Mouse (Mus musculus) gonadal fat pad, adult 2 months (tissue): ENCODE measurements around the gene Elovl6. TPM values are rescaled to one million over a fixed set of nuclear protein-coding genes. Genes with fewer than 3 reads are reported as not detected.

ENCODE experiments used
- DNase-seq: peaks from one replicate; pipeline ENCODE4 v3.0.0-alpha.2; 2012; ENCODE audit warnings: low read depth
- polyA plus RNA-seq: library from polyadenylated mRNA; depleted of rRNA; stranded (reverse); fragments of >200 nt; gene quantifications from 2 replicates; pipeline ENCODE4 v1.2.3, GENCODE M21; 2012

Elovl6 gene
- polyA plus RNA-seq, 1 experiment, result 166 TPM

DNA sequence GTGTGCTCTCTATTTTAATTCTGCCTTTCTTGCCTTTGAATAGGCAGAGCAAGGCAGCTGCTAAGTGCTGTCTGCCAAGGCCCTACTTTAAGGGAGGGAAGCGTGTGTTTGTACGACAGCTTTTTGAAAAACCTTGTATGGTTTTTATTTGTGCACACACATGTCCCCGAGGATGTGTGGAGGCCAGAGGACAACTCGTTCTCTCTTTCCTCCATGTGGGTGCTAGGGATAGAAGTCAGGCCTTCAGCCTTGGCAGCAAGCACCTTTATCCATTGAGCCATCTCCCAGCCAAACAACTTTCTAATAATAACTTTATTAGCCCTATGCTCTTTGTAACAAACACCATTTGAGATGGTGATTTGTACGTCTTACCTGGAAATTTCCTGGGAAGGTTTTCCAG, 34.7 kb downstream of the Elovl6 start:
- no peak for DNase-seq

DNA sequence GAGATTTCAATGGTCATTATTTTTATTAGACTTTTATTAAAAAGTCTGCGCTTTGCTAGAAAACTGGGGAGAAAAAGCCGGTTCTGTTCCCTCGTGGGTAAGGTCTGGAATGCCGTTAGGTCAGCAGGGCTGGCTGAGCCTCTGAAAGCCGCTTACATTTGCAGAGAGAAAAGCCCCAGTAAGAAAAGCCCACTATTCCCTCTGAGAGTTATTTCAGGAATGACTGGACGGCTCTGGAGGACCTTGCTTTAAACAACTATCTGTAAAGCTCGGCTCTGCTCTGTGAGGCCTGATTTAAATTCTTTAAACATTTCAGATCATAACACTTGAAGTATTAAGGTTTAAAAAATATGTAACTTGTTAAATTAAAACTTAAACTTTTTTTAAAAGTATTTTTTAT, 36.4 kb downstream of the Elovl6 start:
- no peak for DNase-seq

DNA sequence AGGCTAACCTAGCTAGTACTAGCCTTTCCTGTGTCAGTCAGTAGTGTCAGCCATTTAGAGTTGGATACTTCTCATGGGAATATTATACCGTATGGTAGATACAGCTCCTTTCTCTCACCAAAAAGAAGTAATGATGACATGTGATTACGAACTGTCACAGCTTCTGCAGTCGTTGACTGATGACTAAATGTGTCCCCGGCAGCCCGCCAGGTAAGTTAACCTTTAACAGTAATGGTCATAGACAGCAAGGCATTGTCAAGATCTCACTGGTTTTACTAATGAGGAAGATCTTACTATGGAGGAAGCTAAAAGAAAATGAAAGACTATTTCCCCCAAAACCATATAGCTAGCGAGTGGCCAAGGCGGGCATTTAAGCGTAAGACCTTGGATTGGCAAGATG, 38.8 kb downstream of the Elovl6 start:
- no peak for DNase-seq

DNA sequence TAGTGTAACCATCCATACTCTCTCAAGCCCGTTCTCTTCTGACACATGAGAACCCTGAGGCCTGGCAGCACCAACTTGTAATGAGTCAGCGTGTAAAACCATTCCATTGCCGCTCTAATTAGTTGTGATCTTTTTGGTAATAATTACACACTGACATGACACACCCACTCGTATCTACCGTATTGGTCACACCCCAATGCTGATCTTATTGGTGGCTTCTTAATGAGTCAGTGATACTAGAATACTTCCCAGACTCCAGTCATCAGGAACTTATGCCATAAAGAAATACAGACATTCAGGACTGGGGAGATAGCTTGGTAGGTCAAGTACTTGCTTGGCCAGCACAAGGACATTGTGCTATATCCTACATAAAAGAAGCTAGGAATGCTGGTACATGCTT, 39.5 kb downstream of the Elovl6 start:
- DNase-seq, result no peak

DNA sequence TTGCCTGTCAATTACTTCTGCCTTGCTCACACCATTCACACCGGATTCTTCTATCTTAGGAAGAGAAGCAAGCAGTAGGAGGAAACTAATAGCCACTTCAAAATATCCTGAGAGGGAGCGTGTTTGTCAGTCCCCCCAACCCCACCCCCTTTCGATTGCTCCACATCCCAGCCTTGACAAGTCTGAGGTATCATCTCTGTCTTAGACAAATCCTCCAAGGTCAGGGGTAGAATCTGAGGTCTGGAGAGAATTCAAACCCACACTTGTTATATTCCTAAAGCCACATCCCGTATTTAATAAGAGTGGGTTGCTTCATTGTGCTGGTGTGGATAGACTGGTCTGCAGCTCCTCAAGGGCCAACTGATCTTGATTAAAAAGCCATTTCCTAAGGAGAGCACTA, 40.8 kb downstream of the Elovl6 start:
- no peak for DNase-seq

DNA sequence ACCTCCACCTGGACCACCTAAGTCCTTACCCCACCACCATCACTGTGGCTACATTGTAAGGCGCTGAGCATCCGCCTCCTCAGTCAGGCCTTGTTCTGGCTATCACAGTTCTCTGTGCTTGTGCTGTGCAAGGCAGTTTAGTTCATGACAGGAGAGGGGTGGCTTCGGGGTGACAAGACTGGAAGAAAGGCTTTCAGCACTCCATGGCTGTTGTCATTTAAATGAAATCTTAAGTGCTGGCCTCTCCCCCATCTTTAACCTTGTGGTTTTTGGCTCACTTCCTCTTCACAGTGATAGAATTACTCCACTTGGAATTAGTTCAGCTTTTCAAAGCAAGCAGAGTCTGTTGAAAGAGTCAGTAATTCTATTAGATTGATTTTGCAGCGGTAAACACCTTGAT, 41.5 kb downstream of the Elovl6 start:
- DNase-seq, result no peak

DNA sequence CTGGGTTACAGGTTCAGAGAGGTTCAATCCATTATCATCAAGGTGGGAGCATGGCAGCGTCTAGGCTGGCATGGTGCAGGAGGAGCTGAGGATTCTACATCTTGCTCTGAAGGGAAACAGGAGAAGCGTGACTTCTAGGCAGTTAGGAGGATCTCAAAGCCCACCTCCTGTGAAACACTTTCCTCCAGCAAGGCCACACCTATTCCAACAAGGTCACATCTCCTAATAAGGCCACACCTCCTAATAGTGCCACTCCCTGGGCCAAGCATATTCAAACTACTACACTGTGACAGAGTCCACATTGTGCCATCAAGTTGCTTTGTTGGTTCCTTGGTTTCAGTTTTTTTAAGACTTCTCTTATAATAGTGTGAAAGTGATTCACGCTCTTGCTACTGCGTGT, 42.9 kb downstream of the Elovl6 start:
- no peak for DNase-seq

DNA sequence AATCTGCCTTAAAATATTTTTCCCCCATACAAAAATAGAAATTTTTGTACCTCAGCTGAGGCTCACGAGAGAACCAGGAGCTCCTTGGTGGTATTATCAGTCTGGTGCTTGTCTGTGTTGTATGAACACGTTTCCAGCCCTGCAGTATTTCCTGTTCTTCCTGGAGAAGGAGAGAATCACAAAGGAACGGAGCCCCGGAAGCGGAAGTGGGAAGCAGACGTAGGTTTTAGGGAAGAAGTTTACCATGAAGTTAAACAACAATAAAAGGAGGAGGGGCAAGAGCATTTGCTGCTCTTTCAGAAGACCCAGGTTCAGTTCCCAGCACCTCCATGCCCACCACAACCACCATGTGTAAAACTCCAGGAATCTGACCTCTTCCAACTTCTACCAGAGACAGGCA, 44.4 kb downstream of the Elovl6 start:
- DNase-seq, result no peak

DNA sequence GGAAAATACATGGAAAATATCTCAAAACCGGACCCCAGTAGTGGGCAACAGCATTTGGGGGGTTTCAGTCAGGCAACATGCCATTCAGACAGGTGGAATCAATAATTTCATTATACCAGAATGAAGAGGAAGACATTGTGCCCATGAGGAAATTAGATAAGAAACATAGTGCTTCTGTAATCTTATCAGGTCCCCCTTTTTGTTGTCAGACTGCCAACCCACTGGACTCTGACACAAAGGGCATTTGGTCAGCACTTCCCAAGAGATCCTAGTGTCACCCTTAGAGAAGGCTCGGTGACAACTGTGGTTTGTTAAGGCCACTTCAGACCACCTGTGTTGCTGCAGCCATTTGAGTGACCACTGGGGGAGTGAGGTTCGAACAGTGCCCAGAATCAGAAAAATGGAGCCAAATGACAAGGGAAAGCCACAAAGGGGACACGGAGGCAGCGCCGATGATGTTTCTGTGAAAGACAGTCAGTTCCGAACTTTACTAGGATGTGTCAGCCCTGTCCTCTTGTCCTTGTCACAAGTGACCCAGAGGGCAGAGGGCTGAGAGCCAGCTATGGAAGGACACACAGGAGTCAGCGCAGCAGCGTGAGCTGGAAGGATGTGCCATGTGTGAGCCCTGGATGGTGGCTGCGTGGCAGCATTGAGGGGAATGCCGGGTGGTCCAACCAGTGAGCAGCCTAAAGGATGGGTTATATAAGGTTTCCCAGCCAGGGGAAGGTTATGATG, 46.8 kb downstream of the Elovl6 start:
- DNase-seq, result no peak

DNA sequence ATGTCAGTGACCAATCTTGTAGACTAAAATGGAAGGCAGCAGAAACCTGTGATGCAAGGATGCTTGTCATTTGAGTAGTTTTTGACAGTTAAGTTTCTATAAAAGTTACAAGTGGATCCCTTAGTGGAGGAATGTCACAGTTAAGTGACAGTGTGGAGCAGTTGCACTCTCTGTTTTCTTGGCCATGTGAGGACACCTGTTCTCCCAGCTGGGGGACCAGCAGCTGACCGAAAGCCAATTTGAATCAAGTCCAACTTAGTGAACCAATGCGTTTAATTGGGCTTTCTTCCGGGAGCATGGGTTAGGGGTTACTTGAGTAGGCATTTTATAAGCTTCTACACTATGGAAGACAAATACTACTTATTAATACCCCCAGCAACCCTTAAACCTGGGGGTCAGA, 48.9 kb downstream of the Elovl6 start:
- DNase-seq, result no peak

DNA sequence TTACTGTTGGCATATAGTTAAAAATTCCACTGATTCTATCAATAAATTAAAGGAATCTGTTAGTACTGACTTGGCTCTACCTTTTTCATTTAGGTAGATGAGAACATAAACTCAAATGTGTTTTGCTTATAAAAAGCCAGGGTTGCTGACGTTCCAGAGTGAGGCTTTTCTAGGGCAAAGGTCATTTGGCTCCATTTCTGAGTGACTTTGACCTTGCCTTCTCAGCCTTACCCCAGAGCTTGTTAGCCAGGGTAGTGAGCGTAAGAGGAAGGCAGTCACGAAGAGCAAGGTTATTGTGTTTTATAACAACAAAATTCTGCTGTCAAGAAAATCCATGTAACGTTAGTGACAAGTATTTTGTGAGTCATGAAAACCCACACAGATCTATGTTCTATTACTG, 50.3 kb downstream of the Elovl6 start:
- DNase-seq, result no peak

DNA sequence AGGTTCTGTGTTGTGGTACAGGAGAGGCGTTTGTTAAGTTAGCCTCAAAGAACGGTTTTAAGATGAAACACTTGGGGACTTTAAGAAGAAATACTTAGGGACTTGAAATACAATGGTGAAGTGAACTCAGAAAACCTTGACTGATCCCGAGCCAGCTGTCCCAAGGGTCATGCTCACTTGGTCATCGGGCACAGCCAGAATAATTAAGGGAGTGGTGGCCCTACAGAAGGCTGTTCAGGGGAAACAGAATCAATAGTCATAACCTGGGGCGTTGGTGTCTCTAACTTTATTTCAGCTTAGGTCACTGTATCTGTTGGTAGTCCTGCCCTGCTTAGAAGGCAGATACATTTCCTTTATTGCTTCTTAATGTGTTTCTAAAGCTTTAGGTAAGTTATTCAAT, 51.1 kb downstream of the Elovl6 start:
- DNase-seq, result no peak

DNA sequence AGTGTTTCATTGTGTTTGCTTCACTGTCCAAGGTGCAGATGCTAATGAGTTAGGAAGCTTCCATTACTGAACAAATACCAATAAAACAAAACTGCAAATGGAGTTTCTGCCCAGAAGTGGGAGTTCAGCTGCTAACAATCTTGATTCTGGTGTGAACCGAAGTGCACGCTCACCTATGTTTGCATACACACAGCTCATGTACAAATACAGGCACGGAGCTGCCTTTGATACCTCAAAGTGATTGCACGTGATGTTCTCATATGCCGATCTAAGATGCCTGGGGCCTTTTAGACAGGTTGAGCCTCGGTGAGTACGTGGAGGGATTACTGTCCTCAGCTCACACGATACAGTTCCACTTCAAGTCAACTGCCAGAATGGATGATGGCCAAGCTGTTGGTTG, 55.8 kb downstream of the Elovl6 start:
- no peak for DNase-seq

DNA sequence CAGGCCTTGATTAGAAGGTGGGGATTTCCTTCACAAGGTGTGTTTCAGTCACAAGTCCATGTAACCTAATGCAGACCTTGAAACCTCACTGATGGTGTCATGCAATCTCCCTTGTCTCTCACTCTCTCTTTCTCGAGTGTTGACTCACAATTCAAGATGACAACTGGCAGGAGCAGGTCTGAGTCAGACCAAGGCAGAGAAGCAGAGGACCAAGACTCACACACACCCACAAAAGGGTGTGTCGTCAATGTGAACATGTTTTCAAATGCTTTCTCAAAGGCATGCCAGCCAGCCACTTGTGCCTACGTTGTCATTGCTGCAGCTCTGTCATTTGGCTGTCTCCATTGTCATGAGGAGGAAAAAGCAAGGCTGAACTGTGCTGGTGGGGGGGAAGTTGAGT, 56.6 kb downstream of the Elovl6 start:
- DNase-seq, result no peak

DNA sequence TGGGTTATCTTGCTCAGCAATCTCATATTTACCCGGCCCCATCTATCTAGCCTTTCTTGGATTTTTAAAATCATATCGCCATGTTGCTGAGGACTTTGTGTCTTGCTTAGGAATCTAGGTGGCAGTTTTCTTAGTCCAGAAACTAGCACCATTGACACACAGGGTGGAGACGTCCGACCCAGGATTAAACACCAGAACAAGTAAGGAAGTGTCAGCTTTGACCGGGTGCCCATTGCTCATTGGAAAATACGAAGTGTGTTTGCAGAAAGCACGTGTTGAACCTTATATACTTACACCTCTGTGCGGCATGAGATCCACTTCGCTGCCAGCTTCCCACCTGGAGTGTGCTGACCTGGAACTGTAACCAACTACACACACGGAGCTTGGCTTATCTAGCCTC, 57.5 kb downstream of the Elovl6 start:
- DNase-seq, result no peak

DNA sequence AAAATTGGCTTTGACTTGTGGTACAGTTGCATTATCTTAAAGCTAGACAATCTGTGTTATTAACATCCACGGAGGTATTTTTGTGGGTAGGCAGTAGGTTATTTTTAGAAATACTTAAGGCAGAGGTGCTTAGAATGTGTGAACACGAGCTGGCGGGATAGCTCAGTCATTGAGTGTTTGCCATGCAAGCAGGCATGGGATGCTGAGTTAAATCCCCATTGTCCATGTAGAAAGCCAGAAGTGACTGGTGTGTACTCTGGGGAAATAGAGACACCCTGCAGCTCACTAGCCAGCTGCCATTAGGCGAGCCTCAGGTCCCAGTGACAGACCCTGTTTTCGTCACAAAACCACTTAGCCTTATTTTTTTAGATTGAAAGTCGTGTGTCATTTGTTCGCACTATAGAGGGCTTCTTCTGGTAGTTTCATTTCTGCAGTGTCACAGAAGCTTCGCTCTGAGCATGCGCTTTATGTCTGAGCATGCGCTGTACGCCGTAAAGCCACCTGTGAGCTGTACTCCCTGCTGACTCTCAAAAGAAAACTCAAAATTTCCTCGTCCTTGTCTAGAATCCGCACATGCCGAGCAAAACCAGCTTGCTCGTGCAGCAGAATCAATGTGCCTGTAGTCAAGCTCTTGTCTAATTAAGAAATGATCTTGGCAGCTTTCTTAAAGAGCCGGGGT, 58.5 kb downstream of the Elovl6 start:
- DNase-seq, result no peak

DNA sequence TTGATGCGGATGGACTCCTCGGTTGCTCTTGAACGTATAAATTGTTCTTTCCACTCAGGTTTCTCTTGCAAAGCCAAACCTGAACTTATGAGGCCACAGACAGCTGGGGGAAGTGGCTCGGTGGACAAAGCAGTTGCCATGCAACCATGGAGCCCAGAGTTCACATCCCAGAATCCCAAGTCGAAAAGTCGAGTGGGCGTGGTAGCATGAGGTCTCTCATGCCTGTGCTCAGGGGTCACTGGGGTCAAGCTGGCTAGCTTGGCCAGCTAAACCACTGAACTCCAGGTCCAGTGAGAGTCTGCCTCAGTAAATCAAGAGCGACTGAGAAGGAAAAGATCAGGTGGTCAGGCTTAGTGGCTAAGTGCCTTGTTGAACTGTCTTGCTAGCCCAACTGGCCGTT, 59.1 kb downstream of the Elovl6 start:
- DNase-seq, result no peak

DNA sequence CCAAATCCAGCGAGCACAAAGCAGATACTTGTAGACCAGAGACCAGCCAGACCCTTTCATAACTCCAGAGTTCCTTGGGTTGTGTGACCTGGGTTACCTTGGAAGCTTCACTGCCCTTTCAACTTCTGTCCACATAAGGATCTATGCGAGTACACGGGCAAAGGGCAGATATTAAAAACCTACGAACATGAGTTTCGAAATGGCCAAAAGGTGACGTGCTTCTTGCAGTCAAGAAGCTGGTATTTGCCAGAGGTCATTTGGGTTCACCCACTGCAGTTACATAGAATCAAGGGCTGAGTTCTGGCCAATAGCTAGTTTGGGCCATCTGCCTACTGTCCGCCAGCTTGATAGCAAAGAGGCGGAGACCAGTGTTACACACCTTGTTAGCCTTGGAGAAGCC, 59.6 kb downstream of the Elovl6 start:
- DNase-seq, result no peak

DNA sequence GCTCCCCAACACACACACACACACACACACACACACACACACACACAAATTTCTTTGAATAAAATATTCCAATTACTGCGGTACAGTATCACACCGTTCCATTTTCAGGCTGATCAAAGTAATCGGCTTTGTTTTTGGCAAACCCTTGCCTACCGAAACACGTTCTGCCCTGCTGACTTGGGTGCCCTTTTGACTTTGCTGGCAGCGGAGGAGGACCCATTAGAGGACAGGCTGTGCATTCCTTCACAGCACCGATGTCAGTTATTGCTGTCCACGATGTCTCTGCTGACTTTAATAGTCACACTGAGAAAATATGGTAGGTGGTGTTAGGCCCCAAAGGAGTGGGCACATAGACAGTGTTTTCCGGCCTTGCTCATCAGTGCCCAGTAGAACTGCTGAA, 60.8 kb downstream of the Elovl6 start:
- no peak for DNase-seq

DNA sequence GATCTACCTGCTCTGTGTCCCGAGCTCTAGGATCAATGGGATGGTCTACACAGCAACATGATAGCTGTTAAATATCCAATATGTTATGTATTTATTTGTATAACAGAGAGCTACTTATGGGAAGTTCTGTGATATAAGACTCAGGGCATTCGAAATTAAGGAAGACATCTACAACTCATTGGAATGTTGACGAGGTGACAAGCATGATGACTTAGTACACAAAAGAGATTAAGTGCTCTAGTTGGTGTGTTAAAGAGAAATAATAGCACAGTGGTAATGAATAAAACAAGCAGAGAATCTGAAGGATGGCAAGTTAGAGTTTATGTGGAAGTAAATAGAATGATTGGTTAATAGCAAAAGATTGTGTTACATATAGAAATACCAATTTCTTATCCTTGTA, 61.6 kb downstream of the Elovl6 start:
- DNase-seq, result no peak

DNA sequence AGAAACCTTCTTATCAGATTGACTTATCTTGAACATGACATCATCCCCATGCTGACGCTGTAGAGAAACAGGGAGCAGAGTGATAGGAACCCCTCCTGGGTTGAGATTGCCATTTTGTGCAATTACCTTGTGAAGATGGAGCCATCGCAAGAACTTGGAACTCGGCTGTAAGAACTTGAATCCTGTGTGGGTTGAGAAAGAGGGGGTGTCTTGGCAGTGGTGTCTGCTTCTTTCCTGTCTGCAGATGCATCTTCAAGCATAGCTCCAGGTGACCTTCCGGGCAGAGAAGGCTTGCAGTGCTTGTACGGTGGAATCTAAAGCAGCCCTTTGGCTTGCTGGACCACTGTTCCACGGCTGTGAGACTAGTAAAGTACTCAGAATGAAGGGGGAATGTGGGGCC, 63.9 kb downstream of the Elovl6 start:
- DNase-seq, result no peak

DNA sequence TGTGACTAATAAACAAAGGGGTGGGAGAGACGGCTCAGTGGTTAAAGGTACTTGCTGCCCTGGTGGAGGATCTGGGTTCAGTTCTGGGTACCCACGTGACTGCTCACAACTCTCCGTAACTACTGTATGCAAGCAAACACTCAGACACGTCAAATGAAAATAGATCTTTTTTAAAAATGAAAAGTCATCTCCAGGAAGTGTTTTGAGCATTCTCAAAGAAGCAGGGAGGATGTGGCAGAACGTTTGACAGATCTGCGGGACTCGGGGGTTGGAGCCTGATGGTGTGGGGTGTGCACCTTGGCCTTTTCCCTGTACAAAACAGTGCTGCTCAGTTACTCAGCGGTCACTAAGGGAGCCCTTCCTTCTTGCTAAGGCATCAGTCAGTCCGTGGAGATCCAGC, 70.1 kb downstream of the Elovl6 start:
- no peak for DNase-seq

DNA sequence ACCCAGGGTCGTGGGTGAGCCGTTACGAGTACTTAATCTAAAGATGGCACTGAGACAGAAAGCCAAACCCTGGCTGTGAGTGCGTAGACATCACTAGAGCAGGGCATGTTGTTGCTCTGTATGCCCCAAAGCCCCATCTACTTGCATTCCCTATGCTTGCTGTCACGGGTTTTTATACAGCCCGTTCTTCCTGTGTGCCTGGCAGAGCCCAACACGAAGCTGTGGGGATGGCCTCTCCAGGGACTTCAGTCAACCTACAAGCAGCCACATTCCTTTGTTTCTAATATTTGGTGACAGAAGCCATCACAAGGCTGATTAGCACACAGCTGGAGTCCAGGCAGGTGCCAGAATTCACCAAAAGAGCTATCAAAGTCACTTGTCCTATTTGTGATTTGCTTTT, 73.3 kb downstream of the Elovl6 start:
- no peak for DNase-seq

DNA sequence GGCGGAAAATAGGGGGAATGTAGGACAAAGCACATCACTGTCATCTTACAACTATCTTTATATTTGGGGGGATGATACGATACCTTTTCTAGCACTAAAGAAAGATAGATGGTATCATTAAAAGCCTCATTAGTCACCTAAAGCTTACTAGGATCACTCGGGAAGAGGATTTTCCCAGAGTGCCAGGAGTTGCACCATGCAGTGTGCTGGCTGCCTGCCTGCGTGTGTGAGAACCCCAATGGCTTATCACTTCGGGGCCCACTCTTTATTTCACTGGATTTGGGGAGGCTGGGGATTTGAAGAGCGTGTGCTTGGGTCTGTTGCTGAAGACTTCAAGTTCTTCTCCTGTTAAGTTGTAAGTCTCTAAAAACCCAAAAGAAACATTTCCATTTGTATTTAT, 73.8 kb downstream of the Elovl6 start:
- DNase-seq, result no peak
